Mouse (Mus musculus) lung, postnatal 4 days (tissue): ENCODE measurements around the gene Ephb2.
A peak's percentile ranks its signal among the peaks of the same experiment; 100 is the strongest.

Source experiments
- DNase-seq, 2 experiments: peaks; one replicate each; pipeline ENCODE4 v3.0.0; 2021

The Ephb2 gene

DNA sequence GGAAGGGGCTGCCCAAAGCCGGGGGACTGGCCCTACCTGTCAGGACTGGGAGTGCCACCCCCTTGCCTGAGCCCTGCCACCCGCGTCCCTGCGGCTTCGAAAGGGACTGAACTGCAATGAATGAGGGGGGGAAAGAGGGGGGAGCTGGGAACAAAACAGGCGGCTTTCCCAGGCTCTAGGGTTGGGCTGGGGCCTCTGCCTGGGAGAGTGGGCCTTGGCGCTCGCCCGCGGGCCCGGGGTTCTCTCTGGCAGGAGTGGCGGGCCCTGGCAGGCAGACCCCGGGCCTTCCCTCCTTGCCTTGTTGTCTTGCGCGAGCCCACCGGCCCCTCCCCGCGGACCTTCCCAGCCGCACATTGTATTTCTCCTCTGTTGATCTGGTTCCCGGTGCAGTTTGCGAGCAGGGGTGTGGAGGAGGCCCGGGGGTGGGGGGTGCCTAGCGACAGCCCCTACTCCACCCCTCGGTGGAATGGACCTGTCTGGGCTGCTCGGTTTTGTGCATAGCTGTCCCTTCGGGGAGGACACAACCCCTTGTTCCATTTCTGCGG is 671 bp upstream of the Ephb2 start:
- peak in 1 of 2 experiments; percentile 37 for DNase-seq

GRCm38 (mm10) chr4:136834815-136835620 is 770 bp downstream of the Ephb2 start:
- peak in 1 of 2 experiments; percentile 19 for DNase-seq

GRCm38 (mm10) chr4:136834439-136834814 is 1.4 kb downstream of the Ephb2 start:
- DNase-seq = no peak

DNA sequence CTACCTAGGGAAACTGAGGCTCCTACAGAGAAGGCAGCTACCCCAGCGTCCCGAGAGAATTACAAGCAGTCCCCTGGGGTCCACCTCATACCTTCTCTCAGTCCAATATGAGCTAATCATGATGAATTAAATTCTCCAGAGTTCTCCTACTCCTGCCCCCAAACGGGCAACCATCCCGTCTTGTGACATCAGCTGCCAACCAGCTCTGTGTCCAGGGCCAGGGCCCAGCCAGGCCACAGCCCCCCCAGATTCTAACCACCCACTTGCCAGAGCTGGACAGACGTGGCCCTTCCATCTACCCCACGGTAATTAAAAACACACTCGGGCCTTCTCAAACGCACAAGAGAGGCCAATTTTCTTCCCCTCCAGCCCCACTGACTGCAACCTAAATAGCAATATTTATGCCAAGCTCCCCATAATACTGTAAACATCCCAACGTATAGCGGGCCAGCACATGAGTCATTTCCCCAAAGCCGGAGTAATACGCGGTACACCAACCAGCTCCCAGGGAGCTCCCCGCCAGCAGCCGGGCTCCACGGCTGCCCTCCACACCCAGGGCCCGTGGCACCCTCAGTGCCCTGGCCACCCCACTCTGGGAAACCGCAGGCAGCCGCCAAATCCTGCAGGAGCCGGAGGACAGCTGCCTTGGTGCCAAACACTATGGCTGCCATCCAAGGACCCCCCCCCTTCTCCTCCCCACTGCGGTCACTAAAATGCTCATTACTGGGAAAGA is 2.0 kb downstream of the Ephb2 start:
- DNase-seq = peak; percentile 15 to 60

DNA sequence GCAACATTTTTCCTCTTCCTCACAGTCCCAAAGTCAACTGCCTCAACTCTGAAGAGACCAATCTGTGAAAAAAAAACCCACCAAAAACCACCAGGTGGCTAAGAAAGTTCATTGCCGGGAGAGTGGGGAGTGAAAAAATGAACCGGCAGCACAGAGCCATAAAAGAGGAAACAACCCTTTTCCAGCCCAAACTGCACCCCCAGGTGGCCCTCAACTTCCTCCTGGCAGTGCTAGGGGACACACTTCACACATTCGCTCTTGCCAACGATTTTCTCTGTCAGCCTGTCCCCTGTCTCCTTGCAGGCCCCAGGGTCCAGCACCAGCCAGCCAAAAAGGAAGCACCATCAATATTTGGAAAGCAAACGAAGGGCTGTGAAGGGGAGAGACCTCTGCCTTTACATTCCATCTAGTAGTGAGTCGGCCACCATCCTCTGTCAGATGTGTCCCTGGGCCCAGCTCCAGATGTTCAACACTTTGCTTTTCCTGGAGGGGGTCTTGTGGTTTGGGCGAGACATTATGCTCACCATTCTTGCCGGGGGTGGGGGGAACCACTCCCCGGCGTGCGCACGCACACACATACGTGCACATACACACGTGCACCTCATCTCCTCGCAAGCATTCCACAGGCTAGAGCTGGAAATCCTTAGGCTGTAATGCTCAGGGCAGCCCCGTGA is 3.1 kb downstream of the Ephb2 start:
- no peak for DNase-seq

- no peak for DNase-seq
Observed at GRCm38 (mm10) chr4:136830272-136830823, 5.4 kb downstream of the Ephb2 start.

DNA sequence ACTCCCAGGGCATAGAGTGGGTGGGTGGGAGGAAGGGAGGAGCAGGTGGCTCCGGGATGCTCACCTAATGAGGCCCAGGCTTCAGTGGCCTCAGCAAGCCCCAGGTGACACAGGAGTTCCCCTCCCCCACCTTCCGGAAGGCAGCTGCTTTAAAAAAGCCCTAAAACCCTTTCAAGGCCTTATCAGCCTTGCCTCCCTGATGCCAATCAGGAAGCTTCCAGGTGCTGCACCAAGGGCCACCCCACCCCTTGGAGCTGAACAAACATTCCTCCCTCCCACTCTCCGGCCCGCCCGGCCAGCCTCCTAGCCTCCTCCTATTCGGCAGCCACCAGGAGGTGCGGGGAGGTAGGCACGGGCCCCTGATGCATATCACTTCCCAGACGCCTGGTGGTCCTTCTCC is 6.0 kb downstream of the Ephb2 start:
- DNase-seq = peak; percentile 41 to 51

DNA sequence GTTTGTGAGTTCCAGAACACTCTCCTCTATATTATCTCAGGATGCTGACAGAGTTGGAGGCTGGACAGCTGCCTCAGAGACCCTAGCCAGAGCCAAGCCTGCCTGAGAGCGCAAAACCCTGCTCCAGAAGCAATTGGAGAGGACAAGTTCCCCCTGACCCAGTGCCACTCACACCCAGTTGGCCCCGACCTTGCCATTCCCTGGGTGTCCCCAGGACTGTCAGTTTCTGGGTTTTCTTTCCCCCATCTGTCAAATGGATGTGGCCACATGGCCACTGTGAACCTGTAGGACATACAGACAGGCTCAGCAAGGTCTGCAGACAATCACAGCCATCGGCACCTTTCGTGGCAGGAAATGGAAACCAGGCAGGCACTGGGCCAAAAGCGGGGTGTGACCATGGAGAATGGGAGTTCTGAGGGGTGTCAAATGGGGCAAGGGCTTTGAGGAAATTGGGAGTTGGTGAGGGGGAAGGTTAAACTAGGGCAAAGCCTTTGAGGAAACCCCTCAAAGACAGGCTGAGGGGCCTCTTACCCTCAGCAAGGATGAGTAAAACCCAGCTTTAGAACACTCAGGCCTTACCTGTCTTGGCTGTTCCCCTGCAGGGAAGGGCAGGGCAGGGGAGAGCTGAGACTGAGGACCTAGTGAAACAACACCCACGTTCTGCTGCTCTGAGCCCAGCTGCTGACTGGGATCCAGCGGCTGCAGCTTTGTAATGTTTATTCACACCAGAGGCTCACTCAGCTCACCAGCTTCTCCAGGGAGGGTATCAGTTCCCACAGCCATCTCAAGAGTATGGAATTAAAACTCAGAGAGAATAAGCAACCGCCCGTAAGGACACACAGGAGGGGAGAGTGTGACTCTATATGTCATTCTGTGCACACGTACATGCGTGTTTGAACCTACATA is 6.9 kb downstream of the Ephb2 start:
- no peak for DNase-seq

- peak; percentile 43 to 73 for DNase-seq
Observed at GRCm38 (mm10) chr4:136824935-136825552, 10.7 kb downstream of the Ephb2 start.

GRCm38 (mm10) chr4:136820069-136820522 is 15.7 kb downstream of the Ephb2 start:
- no peak for DNase-seq

DNA sequence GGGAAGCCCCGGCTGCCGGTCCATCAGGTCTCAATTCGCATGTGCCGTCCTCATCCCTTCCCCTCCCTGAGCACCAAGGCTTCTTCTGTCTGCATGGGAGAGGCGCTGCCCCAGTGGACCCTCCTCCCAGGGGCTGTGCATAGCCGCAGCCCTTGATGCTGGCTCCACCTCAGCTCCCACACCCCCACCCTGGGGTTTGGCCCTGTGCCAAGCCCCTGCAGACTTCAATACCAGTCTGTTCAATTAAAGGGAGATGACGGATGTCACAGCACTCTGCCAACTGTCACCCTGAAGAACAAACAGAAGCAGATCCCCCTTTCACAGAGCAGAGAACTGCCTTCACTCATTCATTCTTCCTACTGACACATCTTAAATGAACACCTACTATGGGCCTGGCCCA is 19.1 kb downstream of the Ephb2 start:
- peak in 1 of 2 experiments; percentile 44 for DNase-seq

- DNase-seq = no peak
Observed at GRCm38 (mm10) chr4:136815364-136815763, 20.4 kb downstream of the Ephb2 start.

DNA sequence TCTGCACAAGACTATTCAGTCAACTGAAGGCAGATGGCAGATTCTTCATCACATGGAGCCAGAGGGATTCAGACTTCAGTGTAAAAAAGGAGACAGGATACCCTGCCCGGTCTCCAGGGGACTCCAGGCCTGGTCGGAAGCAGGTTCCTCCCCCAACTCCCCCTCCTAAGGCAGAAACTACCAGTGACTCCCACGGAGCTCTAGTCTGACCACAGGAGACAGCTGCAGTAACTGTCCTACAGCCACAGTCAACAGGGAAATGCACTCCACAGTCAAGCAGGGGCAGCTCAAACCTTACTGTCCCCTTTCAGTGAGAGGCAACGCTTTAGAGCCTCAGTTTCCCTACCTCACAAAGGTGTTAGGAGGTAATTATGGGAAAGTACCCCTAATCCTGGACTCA is 23.2 kb downstream of the Ephb2 start:
- DNase-seq = no peak

GRCm38 (mm10) chr4:136811596-136811995 is 24.2 kb downstream of the Ephb2 start:
- no peak for DNase-seq

DNA sequence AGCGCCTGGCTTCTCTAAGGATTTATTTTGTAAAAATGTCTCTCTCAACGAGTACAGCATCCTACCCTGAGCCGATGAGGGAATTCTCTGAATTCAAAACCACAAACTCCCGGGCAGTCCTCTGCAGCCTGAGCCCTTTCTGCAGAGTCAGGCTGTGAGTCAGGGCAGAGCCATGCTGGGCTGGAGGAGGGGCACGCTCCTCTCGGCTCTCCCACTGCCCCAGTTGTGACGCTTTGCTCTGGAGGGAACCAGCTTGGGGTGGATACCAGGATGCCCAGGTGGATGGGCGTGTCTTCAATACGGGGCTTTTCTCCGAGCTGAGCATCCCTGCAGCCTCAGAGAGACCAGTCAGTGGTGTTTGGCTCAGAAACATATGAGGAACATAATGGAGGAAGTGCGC is 27.3 kb downstream of the Ephb2 start:
- no peak for DNase-seq

DNA sequence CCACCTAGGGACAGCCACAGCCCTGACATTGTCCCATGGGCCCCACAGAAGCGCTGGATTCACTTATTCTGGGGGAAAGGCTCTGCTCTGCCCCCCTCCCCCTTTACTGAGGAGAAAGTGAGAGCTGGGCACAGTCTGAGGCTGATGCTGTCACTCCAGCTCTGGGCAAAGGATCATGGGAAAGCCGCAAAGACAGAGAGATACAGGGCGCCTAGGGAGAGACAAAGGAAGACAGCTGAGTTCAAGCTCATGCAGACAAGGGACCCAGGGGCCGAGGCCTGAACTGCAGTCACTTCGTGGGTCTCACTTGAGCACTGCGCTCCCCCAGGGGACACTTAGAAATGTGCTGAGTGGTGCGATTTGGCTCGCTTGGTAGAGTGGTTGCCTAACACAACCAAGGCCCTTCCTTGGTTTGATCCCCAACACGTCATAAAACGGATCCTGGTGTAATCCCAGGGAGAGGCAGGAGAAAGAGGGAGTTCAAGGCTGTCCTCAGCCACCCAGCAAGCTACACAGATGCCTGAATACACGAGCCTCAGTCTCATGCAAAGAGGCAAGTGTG is 28.3 kb downstream of the Ephb2 start:
- DNase-seq = no peak

DNA sequence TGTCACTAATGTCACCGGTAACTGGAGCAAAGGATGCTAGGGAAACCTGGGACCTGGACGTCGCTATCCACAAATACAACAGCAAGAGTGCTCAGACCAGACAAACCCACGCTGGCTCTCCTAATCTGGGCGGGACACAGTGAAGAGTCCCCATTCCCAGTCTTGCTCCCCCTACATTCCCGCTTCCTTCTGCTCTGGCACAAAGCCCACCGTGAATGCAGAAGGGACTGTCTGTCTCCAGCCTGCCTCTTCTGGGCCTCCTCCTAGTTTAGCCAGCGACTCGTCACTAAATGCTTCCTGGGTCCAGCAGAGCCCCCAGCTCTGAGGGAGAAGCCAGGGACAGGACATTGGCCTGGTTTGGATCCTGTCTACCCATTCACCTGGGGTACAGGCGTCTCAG is 29.5 kb downstream of the Ephb2 start:
- DNase-seq = peak in 1 of 2 experiments; percentile 45

DNA sequence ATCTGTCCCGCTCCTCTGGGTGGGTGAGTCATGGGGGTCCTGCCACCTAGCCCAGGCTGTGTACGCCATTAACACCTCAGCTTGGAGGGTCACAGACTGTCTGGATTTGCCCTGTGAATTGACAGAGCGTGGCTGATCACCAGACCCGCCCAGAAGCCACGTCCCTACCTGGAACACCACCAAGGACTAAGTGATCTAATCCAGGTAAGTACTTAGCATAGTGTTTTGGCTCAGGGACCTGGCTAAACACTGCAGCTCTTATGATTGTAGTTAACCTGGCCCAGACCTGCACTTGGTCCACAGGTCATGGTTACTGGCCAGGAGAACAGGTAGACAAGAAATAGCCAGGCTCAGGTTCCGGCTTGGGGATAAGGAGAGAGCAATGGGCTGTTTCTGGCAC is 31.4 kb downstream of the Ephb2 start:
- DNase-seq = no peak

- DNase-seq = peak; percentile 27 to 58
Observed at GRCm38 (mm10) chr4:136802446-136802845, 33.3 kb downstream of the Ephb2 start.

GRCm38 (mm10) chr4:136801944-136802343 is 33.8 kb downstream of the Ephb2 start:
- no peak for DNase-seq

DNA sequence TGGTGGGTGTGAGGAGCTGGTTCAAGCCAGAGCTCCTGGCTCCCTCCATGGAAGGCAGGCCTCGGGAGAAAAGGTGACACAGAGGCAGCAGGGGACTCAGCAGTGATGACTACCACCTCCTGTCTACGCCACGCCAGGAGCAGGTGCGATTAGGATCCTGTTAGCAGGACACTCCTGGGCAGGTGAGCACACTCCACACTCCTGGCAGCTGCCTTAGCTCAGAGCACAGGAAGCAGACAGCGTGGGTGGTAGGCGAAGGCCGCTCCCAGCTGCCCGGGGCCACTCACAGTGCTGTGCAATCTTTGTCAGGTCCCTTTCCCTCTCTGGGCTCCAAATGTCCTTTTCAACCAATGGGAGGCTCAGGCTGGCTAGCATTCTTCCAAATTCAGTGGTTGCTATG is 34.3 kb downstream of the Ephb2 start:
- no peak for DNase-seq
